Mouse (Mus musculus) CD4-positive naive resting alpha-beta T cell, adult 57 days (primary cell): Measurements from ENCODE around the gene Nipa1. TPM values are rescaled to one million over a fixed set of nuclear protein-coding genes. Genes with fewer than 3 reads are reported as not detected.

Experiments used
- total RNA-seq: library from RNA; stranded (reverse); gene quantifications from one replicate; pipeline ENCODE4 v1.2.4, GENCODE M21; 2023

Nipa1 gene
- total RNA-seq = 0.24 TPM

DNA sequence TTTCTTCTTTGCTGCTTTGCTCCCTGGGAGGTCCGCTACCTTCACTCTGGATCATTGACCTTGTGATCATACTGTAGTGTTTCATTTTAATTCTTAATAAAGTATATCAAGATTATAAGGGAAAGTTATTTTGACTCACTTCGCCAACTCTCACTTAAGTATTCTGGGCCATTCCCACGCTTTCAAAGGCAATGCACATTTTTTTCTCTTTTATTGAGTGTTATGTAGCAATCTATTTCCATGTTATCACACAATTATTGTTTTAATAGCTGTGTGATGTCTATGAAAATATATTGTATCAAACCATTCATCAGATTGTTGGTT is at the start of gene Nipa1:
Nipa1 (minus strand) TSS at position 25 of the 324 bp plus-strand sequence.

DNA sequence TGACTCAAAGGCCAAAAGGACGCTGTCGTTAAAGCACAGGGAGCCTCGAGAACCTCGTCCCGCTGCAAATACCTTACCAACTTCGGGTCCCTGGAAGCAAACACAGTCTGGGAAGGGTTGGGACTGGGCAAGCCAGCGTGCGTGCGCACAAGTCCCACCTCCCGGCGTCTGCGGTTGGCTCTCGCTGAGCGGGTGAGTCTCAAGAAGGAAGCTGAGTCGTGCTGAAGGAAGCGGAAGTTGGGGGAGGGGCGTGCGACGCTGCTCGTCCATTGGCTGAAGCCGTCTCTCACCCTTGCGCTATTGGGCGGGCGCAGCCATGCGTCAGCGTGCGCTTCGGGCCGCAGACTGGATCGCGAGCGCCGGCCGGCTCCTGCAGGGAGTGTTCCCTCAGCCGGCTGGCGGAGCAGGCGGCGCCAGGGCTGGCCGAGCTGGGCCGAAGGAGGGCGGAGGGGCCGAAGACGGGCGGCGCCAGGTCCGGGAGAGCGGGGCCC is 30.1 kb upstream of the Nipa1 start, which contains the start of gene Herc2:
Herc2 (plus strand) TSS at position 366 of the 491 bp plus-strand sequence.

DNA sequence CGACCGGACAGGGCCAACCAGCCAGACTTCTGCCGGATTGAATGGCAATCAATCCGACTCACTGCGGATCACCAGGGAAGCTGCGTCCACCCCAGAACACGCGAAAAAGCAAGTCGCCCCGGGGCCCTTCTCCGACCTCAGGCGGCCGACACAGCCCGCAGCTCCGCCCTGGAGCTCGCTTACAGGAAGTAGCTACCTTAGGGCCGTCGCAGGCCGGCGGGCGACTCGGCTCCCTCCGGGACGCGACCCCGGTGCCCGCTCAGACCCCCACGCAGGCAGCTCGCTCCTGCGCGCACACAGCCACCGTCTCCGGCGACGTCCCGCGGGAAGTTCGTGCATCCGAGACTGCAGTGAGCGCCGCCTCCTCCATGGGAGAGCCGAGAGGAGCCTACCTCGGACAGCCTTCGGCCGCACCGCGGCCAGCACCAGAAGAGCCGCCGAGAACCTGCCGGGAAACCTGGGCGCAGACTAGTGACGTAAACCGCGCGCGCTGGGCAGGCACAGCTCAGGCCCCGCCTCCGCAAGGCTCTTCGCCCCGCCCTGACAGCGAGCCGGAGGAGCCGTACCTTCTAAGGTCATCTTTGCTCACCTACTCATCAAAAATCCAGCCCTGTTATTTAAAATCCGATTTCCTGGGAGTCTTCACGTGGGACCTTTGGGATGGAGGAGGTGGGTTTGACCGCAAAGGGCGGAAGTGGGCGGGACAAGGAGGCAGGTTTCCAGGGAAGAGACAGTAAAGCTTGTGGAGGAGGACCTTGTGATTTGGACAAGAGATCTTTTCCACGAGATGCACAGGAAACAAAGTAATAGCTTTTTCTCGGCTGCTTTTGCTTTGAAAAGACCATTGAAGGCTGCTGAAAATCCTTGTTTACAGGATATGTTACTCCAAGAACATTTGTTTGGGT is 57.5 kb downstream of the Nipa1 start, which contains the start of gene Nipa2:
Nipa2 (minus strand) TSS at position 473 of the 905 bp plus-strand sequence.

Other genes starting within 250 kb of the Nipa1 start
- 33.7 TPM for gene Tubgcp5, start 225.8 kb downstream of the Nipa1 start, total RNA-seq
- gene Cyfip1, start 178.2 kb downstream of the Nipa1 start, total RNA-seq = 9.6 TPM
- gene Nipa2, start 57.5 kb downstream of the Nipa1 start, total RNA-seq = 38.6 TPM
- gene Herc2, start 30.2 kb upstream of the Nipa1 start, total RNA-seq = 91.5 TPM
- gene Oca2, start 219.8 kb upstream of the Nipa1 start, total RNA-seq = not detected